Mouse (Mus musculus) heart, embryonic 14.5 days (tissue): ENCODE results near the gene Acsm4. TPM values are rescaled to one million over a fixed set of nuclear protein-coding genes. Genes with fewer than 3 reads are reported as not detected.
"Not testable (repeated sequence)": the region's sequence is repeated elsewhere in the genome, so short reads cannot be mapped to it uniquely, and the experiment has no call there.

ENCODE experiments used
- ATAC-seq: fragments of 200-750 bp; cut with Nextera tagmentation; 2 replicates; pipeline ENCODE4 v1.8.0; 2017; ENCODE audit warnings: low read depth, moderate TSS enrichment; ENCODE audit not compliant: insufficient number of reproducible peaks, insufficient read depth, low FRiP score
- H3K27ac ChIP-seq, 2 experiments: fragments of 200-500 bp in 1 of 2; fragments of 300-500 bp in 1 of 2; sonication (generic) in 1 of 2; replicated peaks in 1 of 2; 2 replicates each; pipeline ENCODE4 v1.5.1; 2012 to 2014; ENCODE audit warnings: low read depth in 2 of 2, low read length in 2 of 2, control low read depth in 1 of 2, mild to moderate bottlenecking in 1 of 2, mixed read lengths in 1 of 2; ENCODE audit not compliant: control insufficient read depth in 1 of 2, insufficient read depth in 1 of 2
- H3K27me3 ChIP-seq: fragments of 300-500 bp; sonication (generic); 2 replicates; pipeline ENCODE4 v1.6.1; 2014; ENCODE audit warnings: mild to moderate bottlenecking, low read length, control low read depth; ENCODE audit not compliant: control insufficient read depth, insufficient read depth
- H3K36me3 ChIP-seq: fragments of 300-500 bp; sonication (generic); 2 replicates; pipeline ENCODE4 v1.6.1; 2014; ENCODE audit warnings: mild to moderate bottlenecking, control low read depth, low read length, mixed read lengths; ENCODE audit not compliant: control insufficient read depth, insufficient read depth
- H3K4me1 ChIP-seq, 2 experiments: fragments of 200-500 bp in 1 of 2; fragments of 300-500 bp in 1 of 2; sonication (generic) in 1 of 2; 2 replicates each; pipeline ENCODE4 v1.6.1; 2012 to 2014; ENCODE audit warnings: low read length in 2 of 2, control low read depth in 1 of 2, mixed read lengths in 1 of 2; ENCODE audit not compliant: control insufficient read depth in 2 of 2, insufficient read depth in 2 of 2
- H3K4me2 ChIP-seq: fragments of 300-500 bp; sonication (generic); 2 replicates; pipeline ENCODE4 v1.6.1; 2014; ENCODE audit warnings: mild to moderate bottlenecking, low read length
- H3K4me3 ChIP-seq, 2 experiments: fragments of 200-500 bp in 1 of 2; fragments of 300-500 bp in 1 of 2; sonication (generic) in 1 of 2; 2 replicates each; pipeline ENCODE4 v1.5.1; 2012 to 2014; ENCODE audit warnings: low read length in 2 of 2, mild to moderate bottlenecking in 2 of 2, control low read depth in 1 of 2, low read depth in 1 of 2, moderate library complexity in 1 of 2; ENCODE audit not compliant: control insufficient read depth in 1 of 2, insufficient read depth in 1 of 2
- H3K9ac ChIP-seq: fragments of 300-500 bp; sonication (generic); 2 replicates; pipeline ENCODE4 v1.6.1; 2014; ENCODE audit warnings: mild to moderate bottlenecking, low read length
- H3K9me3 ChIP-seq: fragments of 300-500 bp; sonication (generic); 2 replicates; pipeline ENCODE4 v1.6.1; 2016; ENCODE audit warnings: low read length, control low read depth; ENCODE audit not compliant: control insufficient read depth
- WGBS: fragments of 180-500 bp; shearing (Covaris S2); extraction: QIAGEN DNeasy Blood & Tissue Kit; methylation state at CpG from one replicate; pipeline ENCODE4 v1.1.7; 2014; 5-methylcytosine and 5-hydroxymethylcytosine counted together
- polyA plus RNA-seq: library from polyadenylated mRNA; unstranded; fragments of >200 nt; fragmentation: Nextera tagmentation; extraction: Ambion mirVana; gene quantifications from 2 replicates; pipeline ENCODE4 v1.2.1, GENCODE M21; 2014

Gene Acsm4
- polyA plus RNA-seq, 1 experiment from 2014 or later: not detected

DNA sequence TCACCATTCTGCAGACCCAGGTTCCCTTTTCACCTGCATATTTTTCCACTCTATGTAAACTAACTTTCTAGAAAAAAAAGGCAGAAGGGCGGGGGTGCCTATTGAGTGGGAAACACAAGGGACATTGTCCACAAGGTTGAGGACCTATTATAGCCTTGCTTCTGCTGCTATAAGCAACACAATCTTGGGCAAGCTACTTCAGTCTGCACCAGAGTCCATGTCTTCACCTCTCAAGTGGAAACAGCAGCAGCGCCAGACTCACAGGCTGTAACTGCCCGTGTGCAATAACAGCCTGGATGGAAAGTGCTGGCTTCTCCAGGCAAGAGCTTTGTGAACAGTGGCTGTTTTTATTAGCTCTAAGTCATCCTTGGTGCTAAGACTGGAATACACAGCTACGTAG lies 2.5 kb downstream of the Acsm4 start:
- no peaks in the 10 kb centered on the region for H3K9me3 ChIP-seq
- no peaks in the 10 kb centered on the region for H3K36me3 ChIP-seq
- no peak overlapping the region for H3K4me3 ChIP-seq
- no peaks in the 10 kb centered on the region for H3K4me1 ChIP-seq
- H3K4me2 ChIP-seq: no peak overlapping the region
- no peak for ATAC-seq
- 68% methylated on average over 4 of the region's 4 CpGs for WGBS
- no peak overlapping the region for H3K9ac ChIP-seq
- no peak overlapping the region for H3K27ac ChIP-seq
- H3K27me3 ChIP-seq: no peaks in the 10 kb centered on the region

GRCm38 (mm10) chr7:119694926-119695325 lies 5.1 kb downstream of the Acsm4 start:
- no peaks in the 10 kb centered on the region for H3K27me3 ChIP-seq
- 77% methylated on average over 1 of the region's 1 CpGs for WGBS
- no peak overlapping the region for H3K4me3 ChIP-seq
- H3K9ac ChIP-seq: no peak overlapping the region
- H3K4me1 ChIP-seq: no peaks in the 10 kb centered on the region
- ATAC-seq: no peak
- no peak overlapping the region for H3K4me2 ChIP-seq
- H3K27ac ChIP-seq: no peak overlapping the region
- no peaks in the 10 kb centered on the region for H3K9me3 ChIP-seq
- H3K36me3 ChIP-seq: no peaks in the 10 kb centered on the region

GRCm38 (mm10) chr7:119714111-119714510 lies 24.3 kb downstream of the Acsm4 start:
- Histone ChIP-seq H3K9ac (no peak overlapping the region), H3K27me3 (no peaks in the 10 kb centered on the region), H3K4me2 (no peak overlapping the region), H3K4me1 (no peaks in the 10 kb centered on the region), H3K9me3 (no peaks in the 10 kb centered on the region), H3K27ac (no peak overlapping the region), H3K4me3 (no peak overlapping the region), H3K36me3 (peaks cover 48% of the 10 kb centered on the region)
- 90% methylated on average over 7 of the region's 7 CpGs for WGBS
- ATAC-seq: no peak

DNA sequence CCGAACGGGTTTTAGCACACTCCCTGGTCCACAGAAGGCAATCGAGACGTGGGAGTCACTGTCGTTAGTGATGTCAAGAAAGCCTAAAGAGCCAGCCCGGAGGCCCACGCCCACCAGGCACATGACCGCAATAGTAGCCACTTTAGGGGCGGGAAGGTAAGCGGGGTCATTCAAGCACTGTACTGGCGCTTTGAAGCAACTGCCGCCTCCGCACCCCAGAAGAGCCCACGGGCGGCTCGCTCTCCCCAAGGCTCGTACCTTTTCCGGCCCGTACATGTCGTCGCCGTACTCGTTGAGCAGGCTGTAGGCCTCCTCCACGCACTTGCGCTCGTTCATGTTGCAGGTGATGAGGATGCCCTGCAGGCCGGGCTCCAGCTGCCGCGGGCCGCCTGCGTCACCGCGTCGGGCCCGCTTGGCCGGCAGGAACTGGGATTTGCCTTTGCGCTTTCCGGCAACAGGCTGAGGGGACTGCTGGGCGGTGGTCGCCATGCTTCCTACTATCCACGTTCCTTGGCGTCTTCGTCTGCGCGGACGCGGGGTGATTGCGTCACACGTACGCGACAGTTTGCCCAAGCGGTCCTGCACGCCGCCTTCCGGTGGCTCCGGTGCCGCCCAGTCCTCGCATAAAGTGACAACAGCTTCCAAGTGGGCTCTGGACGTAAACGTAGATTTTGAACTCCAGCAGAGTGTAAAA lies 30.6 kb downstream of the Acsm4 start, which contains the start of gene Thumpd1:
Gene Thumpd1 (minus strand): TSS at position 546 of the 694 bp plus-strand sequence.
- Histone ChIP-seq H3K36me3 (peaks cover 37% of the 10 kb centered on the region), H3K4me1 (peaks cover 0 to 5% of the 10 kb centered on the region in 2 experiments; a peak in 1 of 4 replicates), H3K9ac (peak within 1 kb of the TSS; percentile 93), H3K4me3 (peak within 1 kb of the TSS; percentile 94 to 97), H3K9me3 (no peaks in the 10 kb centered on the region), H3K27ac (peak within 1 kb of the TSS; percentile 36 to 56), H3K4me2 (peak within 1 kb of the TSS; percentile 80), H3K27me3 (no peaks in the 10 kb centered on the region)
- peak; percentile 91 for ATAC-seq
- WGBS: under 1% methylated on average over 60 of the region's 60 CpGs

GRCm38 (mm10) chr7:119720947-119721310 lies 31.1 kb downstream of the Acsm4 start:
- ATAC-seq: no peak
- H3K27ac ChIP-seq: 0 out of 4 replicates have a peak overlapping the region, but pooled peaks of 1 of the 2 experiments have one; percentile 56
- WGBS: 12% methylated on average over 8 of the region's 8 CpGs

DNA sequence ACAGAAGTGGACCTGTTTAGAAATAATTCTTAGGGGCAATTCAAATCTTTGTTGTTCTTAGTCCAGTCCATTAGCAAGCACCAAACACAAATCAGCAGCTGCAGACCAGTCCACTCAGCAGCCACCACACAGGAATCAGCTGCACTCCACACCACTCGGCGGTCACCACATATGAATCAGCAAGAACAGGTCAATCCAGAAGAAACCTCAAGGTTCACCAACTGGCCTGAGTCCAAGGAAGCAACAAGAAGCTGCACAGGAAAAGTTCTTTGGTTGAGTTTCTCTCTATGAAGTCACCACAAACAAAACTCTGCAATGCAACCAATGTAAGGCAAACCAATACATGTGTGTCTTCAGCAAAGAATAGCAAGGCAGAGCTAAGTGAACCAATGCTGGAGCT lies 37.8 kb downstream of the Acsm4 start:
- H3K4me2 ChIP-seq: no peak overlapping the region
- 77% methylated on average over 2 of the region's 2 CpGs for WGBS

More at GRCm38 (mm10) chr7:119720947-119721310, 31.1 kb downstream of the Acsm4 start:
- no peaks in the 10 kb centered on the region for H3K27me3 ChIP-seq
- peak overlapping the region; percentile 94 to 97 for H3K4me3 ChIP-seq
- peak overlapping the region; percentile 80 for H3K4me2 ChIP-seq
- peak overlapping the region; percentile 93 for H3K9ac ChIP-seq
- H3K4me1 ChIP-seq: peaks cover 0 to 5% of the 10 kb centered on the region in 2 experiments; a peak in 1 of 4 replicates
- H3K9me3 ChIP-seq: no peaks in the 10 kb centered on the region
- H3K36me3 ChIP-seq: peaks cover 32% of the 10 kb centered on the region

DNA sequence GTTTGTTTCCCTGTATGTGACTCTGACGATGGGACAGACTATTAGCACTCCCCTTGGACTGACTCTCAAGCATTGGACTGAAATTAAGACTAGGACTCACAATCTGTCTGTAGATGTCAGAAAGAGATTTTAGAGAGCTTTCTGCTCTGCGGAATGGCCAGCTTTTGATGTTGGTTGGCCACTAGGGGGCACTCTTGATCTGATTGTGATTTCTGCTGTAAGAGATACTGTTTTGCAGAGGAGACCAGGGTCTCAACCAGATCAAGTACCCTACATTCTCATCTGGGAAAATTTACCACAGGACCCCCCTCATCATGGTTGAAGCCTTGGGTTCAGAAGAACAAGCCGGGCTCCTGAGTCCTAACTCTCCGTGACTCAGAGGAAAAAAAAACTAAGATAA lies 41.4 kb downstream of the Acsm4 start:
- H3K9ac ChIP-seq, H3K9me3 ChIP-seq, H3K4me3 ChIP-seq, H3K27ac ChIP-seq, ATAC-seq, H3K36me3 ChIP-seq, H3K4me1 ChIP-seq, H3K4me2 ChIP-seq, H3K27me3 ChIP-seq: not testable (repeated sequence)
- 73% methylated on average over 4 of the region's 4 CpGs for WGBS

More for the DNA sequence above, 37.8 kb downstream of the Acsm4 start:
- H3K4me3 ChIP-seq: no peak overlapping the region
- H3K27me3 ChIP-seq: no peaks in the 10 kb centered on the region
- no peak overlapping the region for H3K27ac ChIP-seq
- no peak overlapping the region for H3K9ac ChIP-seq
- no peaks in the 10 kb centered on the region for H3K36me3 ChIP-seq
- no peak for ATAC-seq
- no peaks in the 10 kb centered on the region for H3K9me3 ChIP-seq
- H3K4me1 ChIP-seq: no peaks in the 10 kb centered on the region

GRCm38 (mm10) chr7:119738877-119739276 lies 49.1 kb downstream of the Acsm4 start:
- ATAC-seq: no peak
- no peak overlapping the region for H3K9ac ChIP-seq
- H3K4me1 ChIP-seq: no peaks in the 10 kb centered on the region
- no peaks in the 10 kb centered on the region for H3K9me3 ChIP-seq
- H3K27me3 ChIP-seq: no peaks in the 10 kb centered on the region; the same call in 1 of the 2 replicates
- no peaks in the 10 kb centered on the region for H3K36me3 ChIP-seq
- no peak overlapping the region for H3K4me2 ChIP-seq
- no peak overlapping the region for H3K4me3 ChIP-seq
- 80% methylated on average over 2 of the region's 2 CpGs for WGBS
- no peak overlapping the region for H3K27ac ChIP-seq
